Mouse (Mus musculus) cerebellum, adult 2 months (tissue): ENCODE measurements around the gene Tedc1.

Source experiments
- CTCF ChIP-seq: fragments of 200-500 bp; IDR thresholded peaks from 2 replicates; pipeline ENCODE4 v1.5.1; 2011; ENCODE audit warnings: low read depth, mild to moderate bottlenecking, control low read depth, low read length, moderate library complexity, borderline replicate concordance; ENCODE audit not compliant: insufficient read depth
- POLR2A ChIP-seq: fragments of 200-500 bp; IDR thresholded peaks from 2 replicates; pipeline ENCODE4 v1.6.1; 2011; ENCODE audit warnings: low read length, control low read depth, borderline replicate concordance; ENCODE audit not compliant: insufficient read depth

- no peak for TF ChIP-seq CTCF
- TF ChIP-seq POLR2A = no peak
These were observed 20.8 kb upstream of the Tedc1 start for GRCm38 (mm10) chr12:113135401-113135800.
